Mouse (Mus musculus): ENCODE results near the gene Stat1. TPM values are rescaled to one million over a fixed set of nuclear protein-coding genes. Genes with fewer than 3 reads are reported as not detected.
A peak's percentile ranks its signal among the peaks of the same experiment; 100 is the strongest.

Gene Stat1
- polyA plus RNA-seq (2016; fragmentation: Nextera tagmentation; extraction: Ambion mirVana), result 15.2 and 18.0 TPM in 2 replicates

GRCm38 (mm10) chr1:52118860-52119591 lies at the start of gene Stat1:
Gene Stat1, plus strand, starts transcription at chr1:52119440.
- H3K27ac ChIP-seq, result no peak within 1 kb of the TSS
- H3K4me1 ChIP-seq, result 0 out of 2 replicates have a peak, but pooled peaks cover 6% of the 10 kb centered on the region
- no peaks in the 10 kb centered on the region for H3K27me3 ChIP-seq (replicated peaks)
- peak within 1 kb of the TSS; percentile 78 for H3K4me3 ChIP-seq
- 4% methylated on average over 37 of the region's 37 CpGs for WGBS
- H3K4me2 ChIP-seq (replicated peaks), result peak within 1 kb of the TSS; percentile 95
- peak within 1 kb of the TSS; percentile 59 for H3K9ac ChIP-seq
- no peaks in the 10 kb centered on the region for H3K9me3 ChIP-seq
- ATAC-seq (ENCODE audit: low FRiP score, low read depth), result peak; percentile 94
- H3K36me3 ChIP-seq, result no peaks in the 10 kb centered on the region

GRCm38 (mm10) chr1:52079724-52080367 lies 39.4 kb upstream of the Stat1 start:
- H3K4me2 ChIP-seq (replicated peaks), result no peak overlapping the region
- no peaks in the 10 kb centered on the region for H3K36me3 ChIP-seq
- no peak overlapping the region for H3K4me3 ChIP-seq
- H3K9me3 ChIP-seq, result no peaks in the 10 kb centered on the region
- no peak overlapping the region for H3K27ac ChIP-seq
- no peaks in the 10 kb centered on the region for H3K4me1 ChIP-seq
- H3K27me3 ChIP-seq (replicated peaks), result no peaks in the 10 kb centered on the region
- peak; percentile 81 for ATAC-seq (ENCODE audit: low FRiP score, low read depth)
- 7% methylated on average over 10 of the region's 10 CpGs for WGBS
- no peak overlapping the region for H3K9ac ChIP-seq

- no peak overlapping the region for H3K27ac ChIP-seq
- 9% methylated on average over 8 of the region's 8 CpGs for WGBS
- H3K4me2 ChIP-seq (replicated peaks), result no peak overlapping the region
These were observed 38.9 kb upstream of the Stat1 start for GRCm38 (mm10) chr1:52080375-52080774.

GRCm38 (mm10) chr1:52086236-52086635 lies 33.0 kb upstream of the Stat1 start:
- no peaks in the 10 kb centered on the region for H3K4me1 ChIP-seq
- no peak overlapping the region for H3K4me2 ChIP-seq (replicated peaks)
- WGBS, result 46% methylated on average over 4 of the region's 4 CpGs
- no peak for ATAC-seq (ENCODE audit: low FRiP score, low read depth)
- no peak overlapping the region for H3K4me3 ChIP-seq
- H3K9ac ChIP-seq, result no peak overlapping the region
- H3K9me3 ChIP-seq, result no peaks in the 10 kb centered on the region
- H3K36me3 ChIP-seq, result no peaks in the 10 kb centered on the region
- H3K27ac ChIP-seq, result no peak overlapping the region
- H3K27me3 ChIP-seq (replicated peaks), result no peaks in the 10 kb centered on the region

More at GRCm38 (mm10) chr1:52080375-52080774, 38.9 kb upstream of the Stat1 start:
- no peak for ATAC-seq (ENCODE audit: low FRiP score, low read depth)
- Histone ChIP-seq H3K4me1 (no peaks in the 10 kb centered on the region), H3K9ac (no peak overlapping the region), H3K9me3 (no peaks in the 10 kb centered on the region), H3K4me3 (no peak overlapping the region), H3K27me3 (replicated peaks) (no peaks in the 10 kb centered on the region), H3K36me3 (no peaks in the 10 kb centered on the region)

GRCm38 (mm10) chr1:52087128-52087527 lies 32.1 kb upstream of the Stat1 start:
- H3K9ac ChIP-seq, result no peak overlapping the region
- no peak overlapping the region for H3K27ac ChIP-seq
- H3K36me3 ChIP-seq, result no peaks in the 10 kb centered on the region
- no peak overlapping the region for H3K4me2 ChIP-seq (replicated peaks)
- H3K4me1 ChIP-seq, result no peaks in the 10 kb centered on the region
- ATAC-seq (ENCODE audit: low FRiP score, low read depth), result no peak
- WGBS, result 81% methylated on average over 1 of the region's 1 CpGs
- H3K9me3 ChIP-seq, result no peaks in the 10 kb centered on the region
- H3K27me3 ChIP-seq (replicated peaks), result no peaks in the 10 kb centered on the region
- no peak overlapping the region for H3K4me3 ChIP-seq

GRCm38 (mm10) chr1:52088634-52089033 lies 30.6 kb upstream of the Stat1 start:
- 85% methylated on average over 4 of the region's 4 CpGs for WGBS
- no peak for ATAC-seq (ENCODE audit: low FRiP score, low read depth)

GRCm38 (mm10) chr1:52098618-52099232 lies 20.5 kb upstream of the Stat1 start:
- no peak for ATAC-seq (ENCODE audit: low FRiP score, low read depth)
- 78% methylated on average over 3 of the region's 3 CpGs for WGBS

More at GRCm38 (mm10) chr1:52088634-52089033, 30.6 kb upstream of the Stat1 start:
- no peak overlapping the region for H3K4me2 ChIP-seq (replicated peaks)
- H3K9ac ChIP-seq, result no peak overlapping the region
- no peaks in the 10 kb centered on the region for H3K27me3 ChIP-seq (replicated peaks)
- no peak overlapping the region for H3K4me3 ChIP-seq
- no peaks in the 10 kb centered on the region for H3K9me3 ChIP-seq
- no peaks in the 10 kb centered on the region for H3K36me3 ChIP-seq
- H3K4me1 ChIP-seq, result no peaks in the 10 kb centered on the region
- no peak overlapping the region for H3K27ac ChIP-seq

GRCm38 (mm10) chr1:52100496-52100895 lies 18.7 kb upstream of the Stat1 start:
- Histone ChIP-seq H3K4me1 (no peaks in the 10 kb centered on the region), H3K4me3 (no peak overlapping the region), H3K27me3 (replicated peaks) (no peaks in the 10 kb centered on the region), H3K9ac (no peak overlapping the region), H3K36me3 (no peaks in the 10 kb centered on the region), H3K4me2 (replicated peaks) (no peak overlapping the region), H3K9me3 (no peaks in the 10 kb centered on the region), H3K27ac (no peak overlapping the region)
- WGBS, result 74% methylated on average over 6 of the region's 6 CpGs
- no peak for ATAC-seq (ENCODE audit: low FRiP score, low read depth)

More at GRCm38 (mm10) chr1:52098618-52099232, 20.5 kb upstream of the Stat1 start:
- H3K4me2 ChIP-seq (replicated peaks), result no peak overlapping the region
- no peak overlapping the region for H3K9ac ChIP-seq
- H3K27me3 ChIP-seq (replicated peaks), result no peaks in the 10 kb centered on the region
- no peak overlapping the region for H3K4me3 ChIP-seq
- H3K9me3 ChIP-seq, result no peaks in the 10 kb centered on the region
- H3K36me3 ChIP-seq, result no peaks in the 10 kb centered on the region
- H3K27ac ChIP-seq, result no peak overlapping the region
- H3K4me1 ChIP-seq, result no peaks in the 10 kb centered on the region

- 92% methylated on average over 8 of the region's 8 CpGs for WGBS
These were observed 16.4 kb upstream of the Stat1 start for GRCm38 (mm10) chr1:52102795-52103194.

GRCm38 (mm10) chr1:52107206-52107605 lies 12.0 kb upstream of the Stat1 start:
- no peaks in the 10 kb centered on the region for H3K27me3 ChIP-seq (replicated peaks)
- no peaks in the 10 kb centered on the region for H3K9me3 ChIP-seq
- H3K4me3 ChIP-seq, result no peak overlapping the region
- H3K36me3 ChIP-seq, result no peaks in the 10 kb centered on the region
- H3K27ac ChIP-seq, result no peak overlapping the region
- no peak overlapping the region for H3K4me2 ChIP-seq (replicated peaks)
- 84% methylated on average over 11 of the region's 11 CpGs for WGBS
- H3K4me1 ChIP-seq, result no peaks in the 10 kb centered on the region
- ATAC-seq (ENCODE audit: low FRiP score, low read depth), result no peak
- H3K9ac ChIP-seq, result no peak overlapping the region

More at GRCm38 (mm10) chr1:52102795-52103194, 16.4 kb upstream of the Stat1 start:
- Histone ChIP-seq H3K27ac (no peak overlapping the region), H3K27me3 (replicated peaks) (no peaks in the 10 kb centered on the region), H3K4me3 (no peak overlapping the region), H3K9ac (no peak overlapping the region), H3K36me3 (no peaks in the 10 kb centered on the region), H3K4me2 (replicated peaks) (no peak overlapping the region), H3K9me3 (no peaks in the 10 kb centered on the region), H3K4me1 (no peaks in the 10 kb centered on the region)
- ATAC-seq (ENCODE audit: low FRiP score, low read depth), result no peak

GRCm38 (mm10) chr1:52111217-52111616 lies 8.0 kb upstream of the Stat1 start:
- 78% methylated on average over 3 of the region's 3 CpGs for whole genome bisulfite sequencing
- no peak for ATAC-seq (ENCODE audit: low FRiP score, low read depth)
- Histone ChIP-seq H3K9ac (no peak overlapping the region), H3K27me3 (replicated peaks) (no peaks in the 10 kb centered on the region), H3K4me2 (replicated peaks) (no peak overlapping the region), H3K4me1 (no peaks in the 10 kb centered on the region), H3K27ac (no peak overlapping the region), H3K4me3 (no peak overlapping the region), H3K9me3 (no peaks in the 10 kb centered on the region), H3K36me3 (no peaks in the 10 kb centered on the region)

GRCm38 (mm10) chr1:52112301-52112700 lies 6.9 kb upstream of the Stat1 start:
- WGBS, result 89% methylated on average over 1 of the region's 1 CpGs
- ATAC-seq (ENCODE audit: low FRiP score, low read depth), result no peak

More at GRCm38 (mm10) chr1:52112301-52112700, 6.9 kb upstream of the Stat1 start:
- Histone ChIP-seq H3K27ac (no peak overlapping the region), H3K4me1 (no peaks in the 10 kb centered on the region), H3K27me3 (replicated peaks) (no peaks in the 10 kb centered on the region), H3K4me2 (replicated peaks) (no peak overlapping the region), H3K9ac (no peak overlapping the region), H3K9me3 (no peaks in the 10 kb centered on the region), H3K36me3 (no peaks in the 10 kb centered on the region), H3K4me3 (no peak overlapping the region)

Data from neural tube, embryonic 12.5 days (tissue).